Mouse (Mus musculus) MEL (cell line): ENCODE measurements around the gene Copg2. TPM values are rescaled to one million over a fixed set of nuclear protein-coding genes. Genes with fewer than 3 reads are reported as not detected.
"Not testable (repeated sequence)": the region's sequence is repeated elsewhere in the genome, so short reads cannot be mapped to it uniquely, and the experiment has no call there.

ENCODE experiments used
- DNase-seq: peaks from one replicate; pipeline ENCODE4 v3.0.0; 2011; ENCODE audit warnings: low read depth, low spot score
- H3K27ac ChIP-seq: 2 replicates; pipeline ENCODE4 v1.5.1; 2012; ENCODE audit warnings: low read depth, mild to moderate bottlenecking, control low read depth, low read length, moderate library complexity; ENCODE audit not compliant: control insufficient read depth
- H3K27me3 ChIP-seq, 2 experiments: fragments of 150-350 bp in 1 of 2; sonication (generic) in 1 of 2; 2 replicates each; pipeline ENCODE4 v1.6.1; 2012; ENCODE audit warnings: low read length in 2 of 2, mild to moderate bottlenecking in 2 of 2, improper control_type of control experiment in 1 of 2, moderate library complexity in 1 of 2; ENCODE audit not compliant: insufficient read depth in 2 of 2, control insufficient read depth in 1 of 2
- H3K36me3 ChIP-seq, 2 experiments: 2 replicates each; pipeline ENCODE4 v1.6.1; 2012 to 2014; ENCODE audit warnings: low read length in 2 of 2, improper control_type of control experiment in 1 of 2, inconsistent platforms in 1 of 2, mild to moderate bottlenecking in 1 of 2; ENCODE audit not compliant: insufficient read depth in 2 of 2, control insufficient read depth in 1 of 2
- H3K4me1 ChIP-seq, 2 experiments: fragments of 150-350 bp in 1 of 2; sonication (generic) in 1 of 2; 2 replicates each; pipeline ENCODE4 v1.6.1; 2012; ENCODE audit warnings: low read length in 2 of 2, improper control_type of control experiment in 1 of 2, mild to moderate bottlenecking in 1 of 2; ENCODE audit not compliant: insufficient read depth in 2 of 2, control insufficient read depth in 1 of 2
- H3K4me3 ChIP-seq, 2 experiments: fragments of 150-350 bp in 1 of 2; sonication (generic) in 1 of 2; 2 replicates each; pipeline ENCODE4 v1.5.1; 2012; ENCODE audit warnings: low read depth in 2 of 2, low read length in 2 of 2, mild to moderate bottlenecking in 2 of 2, moderate library complexity in 2 of 2, control low read depth in 1 of 2, improper control_type of control experiment in 1 of 2; ENCODE audit not compliant: control insufficient read depth in 1 of 2, insufficient read depth in 1 of 2
- H3K79me2 ChIP-seq: 2 replicates; pipeline ENCODE4 v1.6.1; 2012; ENCODE audit warnings: mild to moderate bottlenecking, low read length, moderate library complexity; ENCODE audit not compliant: control insufficient read depth, poor library complexity, insufficient read depth
- H3K9ac ChIP-seq: 2 replicates; pipeline ENCODE4 v1.6.1; 2012; ENCODE audit warnings: low read depth, mild to moderate bottlenecking, control low read depth, low read length, moderate library complexity; ENCODE audit not compliant: control insufficient read depth, poor library complexity, severe bottlenecking
- H3K9me3 ChIP-seq: fragments of 150-350 bp; sonication (generic); replicated peaks from 2 replicates; pipeline ENCODE4 v1.6.1; 2012; ENCODE audit warnings: mild to moderate bottlenecking, low read length, improper control_type of control experiment, moderate library complexity; ENCODE audit not compliant: insufficient read depth
- ETS1 ChIP-seq: IDR thresholded peaks from 2 replicates; pipeline ENCODE4 v1.6.1; 2012; ENCODE audit warnings: low read depth, mild to moderate bottlenecking, inconsistent platforms, low read length, improper control_type of control experiment, moderate library complexity
- KAT2A ChIP-seq: conservative IDR thresholded peaks from 2 replicates; pipeline ENCODE4 v1.6.1; 2012; ENCODE audit warnings: low read depth, low read length, improper control_type of control experiment, inconsistent platforms
- MAX ChIP-seq: IDR thresholded peaks from 2 replicates; pipeline ENCODE4 v1.6.1; 2011; ENCODE audit warnings: low read length, improper control_type of control experiment
- MAZ ChIP-seq: IDR thresholded peaks from 2 replicates; pipeline ENCODE4 v1.6.1; 2012; ENCODE audit warnings: low read depth, mild to moderate bottlenecking, inconsistent platforms, low read length, improper control_type of control experiment
- MXI1 ChIP-seq: IDR thresholded peaks from 2 replicates; pipeline ENCODE4 v1.6.1; 2011; ENCODE audit warnings: mild to moderate bottlenecking, low read depth, low read length, improper control_type of control experiment
- NELFE ChIP-seq: IDR thresholded peaks from 2 replicates; pipeline ENCODE4 v1.6.1; 2011; ENCODE audit warnings: low read depth, low read length, improper control_type of control experiment
- RAD21 ChIP-seq: IDR thresholded peaks from 2 replicates; pipeline ENCODE4 v1.6.1; 2011; ENCODE audit warnings: mild to moderate bottlenecking, low read depth, low read length, improper control_type of control experiment
- SMC3 ChIP-seq: IDR thresholded peaks from 2 replicates; pipeline ENCODE4 v1.6.1; 2011; ENCODE audit warnings: low read depth, low read length, improper control_type of control experiment
- ZKSCAN1 ChIP-seq: IDR thresholded peaks from 2 replicates; pipeline ENCODE4 v1.6.1; 2012; ENCODE audit warnings: low read depth, mild to moderate bottlenecking, inconsistent platforms, low read length, improper control_type of control experiment, moderate library complexity
- polyA plus RNA-seq, 2 experiments: library from polyadenylated mRNA; stranded (reverse) in 1 of 2; unstranded in 1 of 2; fragments of >175 nt in 1 of 2; fragments of >200 nt in 1 of 2; gene quantifications; 2 replicates each; pipeline versions ENCODE4 v1.2.1 to v1.2.4; 2012; ENCODE audit warnings: low replicate concordance in 2 of 2, low read depth in 1 of 2; ENCODE audit not compliant: insufficient read length in 2 of 2, insufficient read depth in 1 of 2, missing spikeins in 1 of 2
- total RNA-seq: library from RNA; depleted of rRNA; stranded (reverse); fragments of 300-350 nt; gene quantifications from 2 replicates; pipeline ENCODE4 v1.2.3, GENCODE M21; 2012

The Copg2 gene
- total and polyA plus RNA-seq, 3 experiments, result 14.8 to 20.3 TPM; not detected in 1

DNA sequence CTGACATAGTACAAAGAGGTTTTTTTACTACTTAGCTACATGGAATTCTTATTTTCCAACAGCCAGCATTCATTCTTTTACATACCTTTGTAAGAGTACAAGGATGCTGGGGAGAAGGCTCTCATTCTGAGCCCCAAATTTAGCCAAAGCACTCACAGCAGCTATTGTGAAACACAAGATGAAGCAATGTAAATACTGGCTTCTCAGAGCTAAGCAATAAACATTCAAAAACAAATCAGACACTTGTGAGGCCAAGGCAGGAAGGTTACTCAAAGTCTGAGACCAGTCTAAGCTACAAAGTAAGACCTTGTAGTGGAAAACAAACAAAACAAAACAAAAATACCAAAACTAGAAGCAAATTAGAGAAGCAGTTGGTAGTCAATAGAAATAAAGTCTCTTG, 83.0 kb downstream of the Copg2 start:
- no peak for DNase-seq

GRCm38 (mm10) chr6:30805053-30805752, 91.4 kb downstream of the Copg2 start:
- H3K79me2 ChIP-seq, result no peaks in the 10 kb centered on the region
- no peak for DNase-seq
- no peaks in the 10 kb centered on the region for H3K27me3 ChIP-seq
- H3K9ac ChIP-seq, result no peak overlapping the region
- no peaks in the 10 kb centered on the region for H3K36me3 ChIP-seq
- TF ChIP-seq RAD21, result no peak
- TF ChIP-seq ZKSCAN1, result no peak
- H3K9me3 ChIP-seq, result no peaks in the 10 kb centered on the region
- no peak overlapping the region for H3K27ac ChIP-seq
- no peak overlapping the region for H3K4me3 ChIP-seq
- H3K4me1 ChIP-seq, result no peaks in the 10 kb centered on the region

More for the DNA sequence above, 83.0 kb downstream of the Copg2 start:
- Histone ChIP-seq H3K9ac (no peak overlapping the region), H3K36me3 (peaks cover 0 to 8% of the 10 kb centered on the region in 2 experiments; a peak in 2 of 4 replicates), H3K27me3 (no peaks in the 10 kb centered on the region), H3K79me2 (no peaks in the 10 kb centered on the region), H3K4me1 (peaks cover 0 to 4% of the 10 kb centered on the region in 2 experiments; a peak in 1 of 4 replicates), H3K4me3 (no peak overlapping the region), H3K9me3 (no peaks in the 10 kb centered on the region), H3K27ac (no peak overlapping the region)
- TF ChIP-seq MAZ (no peak), KAT2A (no peak), ETS1 (no peak), SMC3 (no peak), MXI1 (no peak), NELFE (no peak), ZKSCAN1 (no peak), MAX (no peak)

DNA sequence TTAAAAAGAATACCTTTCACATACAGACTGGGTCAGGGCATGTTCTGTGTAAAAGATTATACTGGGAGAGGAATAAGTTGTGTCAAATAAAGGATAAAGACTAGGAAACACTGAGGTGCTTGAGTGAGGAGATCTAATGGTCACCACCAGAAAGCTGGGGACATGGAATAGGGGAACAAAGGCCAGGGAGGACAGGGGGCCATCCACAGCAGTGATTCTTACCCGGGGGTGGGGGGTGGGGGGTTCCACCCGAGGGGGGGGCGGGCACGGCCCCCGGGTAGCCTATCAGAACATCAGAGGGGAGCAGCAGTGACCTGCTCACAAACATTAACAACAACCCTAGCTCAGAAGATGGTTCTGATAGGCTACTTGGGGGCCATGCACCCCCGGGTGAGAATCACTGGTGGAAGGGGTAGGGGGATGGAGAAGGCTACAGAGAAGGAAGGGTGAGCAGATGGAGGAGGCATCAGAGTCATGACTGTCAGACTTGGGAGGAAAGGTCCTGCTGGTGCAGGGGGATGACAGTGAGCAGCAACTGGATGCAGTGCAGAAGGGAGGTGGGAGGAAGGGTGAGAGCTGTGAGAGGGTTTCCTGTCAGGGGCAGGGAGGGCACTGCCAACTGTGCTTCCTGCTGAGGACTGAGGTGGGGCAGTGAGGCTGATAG, 92.1 kb downstream of the Copg2 start:
- H3K4me3 ChIP-seq, H3K27me3 ChIP-seq, H3K79me2 ChIP-seq, H3K27ac ChIP-seq, H3K36me3 ChIP-seq, H3K9ac ChIP-seq, H3K4me1 ChIP-seq, H3K9me3 ChIP-seq: not testable (repeated sequence)
- peak; percentile 18 for DNase-seq

GRCm38 (mm10) chr6:30802915-30803314, 93.7 kb downstream of the Copg2 start:
- H3K79me2 ChIP-seq, DNase-seq, H3K4me3 ChIP-seq, H3K36me3 ChIP-seq, H3K4me1 ChIP-seq, H3K27ac ChIP-seq, H3K27me3 ChIP-seq, H3K9ac ChIP-seq, H3K9me3 ChIP-seq: not testable (repeated sequence)
